Mouse (Mus musculus): ENCODE results near the gene Igsf11. TPM values are rescaled to one million over a fixed set of nuclear protein-coding genes. Genes with fewer than 3 reads are reported as not detected.

The Igsf11 gene
- total and polyA plus RNA-seq, 3 experiments, result 0.05 to 0.19 TPM; not detected in 1

GRCm38 (mm10) chr16:38980546-38980945 lies 88.1 kb downstream of the Igsf11 start:
- Histone ChIP-seq H3K27me3 (replicated peaks) (peaks cover 7% of the 10 kb centered on the region), H3K9ac (ENCODE audit: insufficient read depth, low read depth) (no peak overlapping the region), H3K27ac (ENCODE audit: insufficient read depth, low read depth) (no peak overlapping the region), H3K4me2 (ENCODE audit: insufficient read depth, low read depth, poor library complexity, severe bottlenecking) (no peak overlapping the region), H3K4me1 (ENCODE audit: control insufficient read depth in 1 of 2, insufficient read depth in 2 of 2) (no peaks in the 10 kb centered on the region), H3K36me3 (replicated peaks in 1 of 2; ENCODE audit: control insufficient read depth in 1 of 2, insufficient read depth in 1 of 2, low read length in 1 of 2) (no peaks in the 10 kb centered on the region), H3K4me3 (replicated peaks in 1 of 3; ENCODE audit: low read depth in 2 of 3, low read length in 2 of 3, poor library complexity in 1 of 3) (no peak overlapping the region), H3K79me2 (replicated peaks; ENCODE audit: control insufficient read depth, extremely low read depth, insufficient read depth, poor library complexity, severe bottlenecking) (no peaks in the 10 kb centered on the region), H3K9me3 (replicated peaks; ENCODE audit: low read length) (peaks cover 3% of the 10 kb centered on the region)
- in situ Hi-C loops (cut with MboI; ENCODE audit: low pct_ligation_motif_present, low pct_unique_long_range_greater_than_20kb, low sequenced_read_pairs) (no loop called here), dilution Hi-C loops (cut with MboI; ENCODE audit: extremely low pct_ligation_motif_present, extremely low pct_unique_long_range_greater_than_20kb, low sequenced_read_pairs) (no loop called here)
- DNase-seq (ENCODE audit: extremely low read depth), result no peak
- TF ChIP-seq JUND (conservative IDR thresholded peaks at IDR 0.05; ENCODE audit: low read depth, low read length), result no peak
- TF ChIP-seq ETS1 (conservative IDR thresholded peaks at IDR 0.05; ENCODE audit: low read depth, low read length), result no peak
- no peak for TF ChIP-seq USF1 (IDR thresholded peaks at IDR 0.05; ENCODE audit: low read depth, low read length)
- TF ChIP-seq CHD1 (IDR thresholded peaks at IDR 0.05; ENCODE audit: low read depth, low read length), result no peak
- no peak for TF ChIP-seq RCOR1 (conservative IDR thresholded peaks at IDR 0.05; ENCODE audit: low read depth, low read length)
- no peak for TF ChIP-seq CTCF (conservative IDR thresholded peaks at IDR 0.05 in 1 of 2, IDR thresholded peaks at IDR 0.05 in 1 of 2; ENCODE audit: low read depth in 2 of 2, low read length in 2 of 2)
- TF ChIP-seq MYC (IDR thresholded peaks at IDR 0.05; ENCODE audit: low read depth, low read length), result no peak
- TF ChIP-seq IRF4 (IDR thresholded peaks at IDR 0.05; ENCODE audit: low read depth, low read length), result no peak
- TF ChIP-seq CHD2 (IDR thresholded peaks at IDR 0.05; ENCODE audit: low read length), result no peak
- no peak for TF ChIP-seq E2F4 (IDR thresholded peaks at IDR 0.05; ENCODE audit: insufficient replicate concordance, low read depth, low read length)
- TF ChIP-seq NELFE (IDR thresholded peaks at IDR 0.05; ENCODE audit: low read depth, low read length), result no peak
- TF ChIP-seq ZC3H11A (IDR thresholded peaks at IDR 0.05; ENCODE audit: low read depth, low read length), result no peak
- TF ChIP-seq MEF2A (IDR thresholded peaks at IDR 0.05; ENCODE audit: borderline replicate concordance, low read depth, low read length), result no peak
- no peak for TF ChIP-seq ZMIZ1 (IDR thresholded peaks at IDR 0.05; ENCODE audit: low read depth, low read length)
- TF ChIP-seq USF2 (conservative IDR thresholded peaks at IDR 0.05; ENCODE audit: low read depth, low read length), result no peak
- no peak for TF ChIP-seq MAFK (IDR thresholded peaks at IDR 0.05; ENCODE audit: insufficient replicate concordance, low read length)

DNA sequence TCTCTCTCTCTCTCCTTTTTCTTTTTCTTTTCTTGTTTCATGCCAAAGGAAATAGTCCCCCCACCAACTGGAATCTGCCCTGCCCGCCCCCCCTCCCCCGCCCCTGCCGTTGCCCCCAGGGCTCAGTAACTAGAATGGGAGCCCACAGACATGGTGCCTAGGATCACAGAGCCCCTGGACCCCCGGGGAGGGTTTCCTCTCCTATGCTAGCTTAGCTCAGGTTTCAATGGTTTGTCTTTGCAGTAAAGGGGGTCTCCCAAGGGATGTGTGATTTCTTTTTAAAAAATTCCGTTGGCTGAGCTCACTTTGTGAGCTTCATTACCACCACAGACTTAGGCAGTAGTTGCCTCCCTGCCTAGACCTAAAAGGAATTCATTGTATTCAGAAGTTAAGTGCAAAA lies 89.6 kb downstream of the Igsf11 start:
- Histone ChIP-seq H3K27me3 (replicated peaks) (peaks cover 4% of the 10 kb centered on the region), H3K36me3 (replicated peaks in 1 of 2; ENCODE audit: control insufficient read depth in 1 of 2, insufficient read depth in 1 of 2, low read length in 1 of 2) (no peaks in the 10 kb centered on the region), H3K4me1 (ENCODE audit: control insufficient read depth in 1 of 2, insufficient read depth in 2 of 2) (no peaks in the 10 kb centered on the region), H3K27ac (ENCODE audit: insufficient read depth, low read depth) (no peak overlapping the region), H3K79me2 (replicated peaks; ENCODE audit: control insufficient read depth, extremely low read depth, insufficient read depth, poor library complexity, severe bottlenecking) (no peaks in the 10 kb centered on the region), H3K4me2 (ENCODE audit: insufficient read depth, low read depth, poor library complexity, severe bottlenecking) (no peak overlapping the region), H3K9me3 (replicated peaks; ENCODE audit: low read length) (peaks cover 3% of the 10 kb centered on the region), H3K4me3 (replicated peaks in 1 of 3; ENCODE audit: low read depth in 2 of 3, low read length in 2 of 3, poor library complexity in 1 of 3) (no peak overlapping the region), H3K9ac (ENCODE audit: insufficient read depth, low read depth) (no peak overlapping the region)
- dilution Hi-C loops (cut with MboI; ENCODE audit: extremely low pct_ligation_motif_present, extremely low pct_unique_long_range_greater_than_20kb, low sequenced_read_pairs) (no loop called here), in situ Hi-C loops (cut with MboI; ENCODE audit: low pct_ligation_motif_present, low pct_unique_long_range_greater_than_20kb, low sequenced_read_pairs) (no loop called here)
- DNase-seq (ENCODE audit: extremely low read depth), result no peak
- TF ChIP-seq RCOR1 (conservative IDR thresholded peaks at IDR 0.05; ENCODE audit: low read depth, low read length), result no peak
- TF ChIP-seq MAFK (IDR thresholded peaks at IDR 0.05; ENCODE audit: insufficient replicate concordance, low read length), result no peak
- TF ChIP-seq MEF2A (IDR thresholded peaks at IDR 0.05; ENCODE audit: borderline replicate concordance, low read depth, low read length), result no peak
- no peak for TF ChIP-seq ZKSCAN1 (IDR thresholded peaks at IDR 0.05; ENCODE audit: borderline replicate concordance, low read depth, low read length)

Measured in CH12.LX (cell line).